9 mouse cellular contexts compared by ENCODE assay signal in the genomic region with DNA sequence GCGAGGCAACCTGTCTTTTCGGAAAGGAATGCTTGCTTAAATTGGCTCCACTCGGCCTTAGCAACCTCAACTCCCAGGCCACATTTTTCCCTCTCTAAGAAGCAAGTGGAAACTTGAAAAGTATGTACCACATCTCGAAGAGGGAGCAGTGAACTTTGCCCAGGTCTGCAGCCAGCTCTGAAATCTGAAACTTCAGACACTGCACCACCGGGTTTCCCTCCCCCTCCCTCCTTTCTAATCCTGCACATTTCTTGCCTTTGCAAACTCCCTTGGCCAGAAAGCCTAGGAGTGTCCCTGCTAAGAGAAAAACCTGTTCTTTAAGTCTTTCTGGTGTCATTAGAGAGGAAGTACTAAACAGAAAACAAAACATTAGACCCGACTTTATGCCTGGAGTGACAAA.
DNase-seq lines count a peak whose midpoint lies in the region; ATAC-seq and TF ChIP-seq lines count a peak whose summit lies in the region.
"Had no signal": no experiment of that assay in that cellular context is flagged by ENCODE, and none has a peak within 500 bp of the region (broad histone marks: within the 10 kb centered on the region; RNA-seq: fewer than 3 reads in every experiment).

No protein-coding gene starts in this region.

- WGBS in heart, embryonic 15.5 days, result 11% methylated on average over 6 of the region's 6 CpGs
- 6% methylated on average over 6 of the region's 6 CpGs for WGBS in kidney, embryonic 16.5 days

- intact Hi-C loops in heart, postnatal 25 days (cut with DNase I), result no loop called here

- no peak overlapping the region for H3K9ac ChIP-seq in heart, embryonic 15.5 days
- H3K9ac ChIP-seq in kidney, embryonic 16.5 days (replicated peaks; ENCODE audit: low read length), result peak overlapping the region; percentile 24; the same call in 1 of the 2 replicates

- no peak for DNase-seq in heart, postnatal 25 days (ENCODE audit: low spot score)
- DNase-seq in embryo, embryonic 9.5 days (ENCODE audit: extremely low spot score), result peak; percentile 75
- DNase-seq in thymus, postnatal 0 days (ENCODE audit: low spot score), result no peak
- DNase-seq in frontal cortex, postnatal 10 days (ENCODE audit: low spot score in 2 of 2), result no peak
- no peak for DNase-seq in frontal cortex, adult 2 months (ENCODE audit: extremely low spot score in 1 of 2, low spot score in 1 of 2)

- H3ac ChIP-seq in myocyte (ENCODE audit: control insufficient read depth, insufficient read length), result no peak overlapping the region

- peaks cover 9% of the 10 kb centered on the region; the same call in 1 of the 2 replicates for H3K4me1 ChIP-seq in heart, embryonic 15.5 days (replicated peaks)
- H3K4me1 ChIP-seq in kidney, embryonic 16.5 days (ENCODE audit: insufficient read depth, low read length), result peaks cover 25% of the 10 kb centered on the region

- TF ChIP-seq POLR2A in myocyte (IDR thresholded peaks at IDR 0.05; ENCODE audit: insufficient read length, low read depth), result no peak

- ATAC-seq in heart, embryonic 15.5 days (replicated peaks; ENCODE audit: insufficient number of reproducible peaks, insufficient read depth, low FRiP score, low read depth), result no peak
- ATAC-seq in kidney, embryonic 16.5 days (ENCODE audit: low FRiP score, low TSS enrichment), result peak; percentile 92

- no peaks in the 10 kb centered on the region for H3K27me3 ChIP-seq in heart, embryonic 15.5 days
- no peaks in the 10 kb centered on the region for H3K27me3 ChIP-seq in kidney, embryonic 16.5 days (ENCODE audit: insufficient read depth, low read length)
- H3K27me3 ChIP-seq in myocyte (ENCODE audit: control insufficient read depth, insufficient read depth, insufficient read length), result no peaks in the 10 kb centered on the region

- H3K4me2 ChIP-seq in heart, embryonic 15.5 days, result peak overlapping the region; percentile 9; the same call in 1 of the 2 replicates
- peak overlapping the region; percentile 36 for H3K4me2 ChIP-seq in kidney, embryonic 16.5 days (replicated peaks; ENCODE audit: low read depth, low read length)
- peak overlapping the region; percentile 36 for H3K4me2 ChIP-seq in myocyte (ENCODE audit: low read depth)

- no peaks in the 10 kb centered on the region for H3K79me2 ChIP-seq in myocyte (ENCODE audit: control insufficient read depth, insufficient read depth)

- no peak overlapping the region for H3K27ac ChIP-seq in heart, embryonic 15.5 days
- H3K27ac ChIP-seq in kidney, embryonic 16.5 days (ENCODE audit: low read length), result peak overlapping the region; percentile 93
- H3K27ac ChIP-seq: heart, adult 2 months had no signal

- no peaks in the 10 kb centered on the region for H3K9me3 ChIP-seq in heart, embryonic 15.5 days (replicated peaks)
- H3K9me3 ChIP-seq in kidney, embryonic 16.5 days (ENCODE audit: low read length), result no peaks in the 10 kb centered on the region

- no peak overlapping the region for H3K4me3 ChIP-seq in heart, embryonic 15.5 days
- H3K4me3 ChIP-seq in kidney, embryonic 16.5 days (ENCODE audit: low read length), result peak overlapping the region; percentile 0; the same call in 1 of the 2 replicates
- no peak overlapping the region for H3K4me3 ChIP-seq in myocyte
- H3K4me3 ChIP-seq: heart, adult 2 months had no signal

- no peaks in the 10 kb centered on the region for H3K36me3 ChIP-seq in heart, embryonic 15.5 days
- H3K36me3 ChIP-seq in kidney, embryonic 16.5 days (ENCODE audit: insufficient read depth, low read length), result no peaks in the 10 kb centered on the region
- no peaks in the 10 kb centered on the region for H3K36me3 ChIP-seq in myocyte (ENCODE audit: control insufficient read depth, insufficient read depth)

TF ChIP-seq in myocyte, 11 proteins besides CTCF, POLR2A, EP300 and RAD21:
- no peak for TF ChIP-seq USF1 (IDR thresholded peaks at IDR 0.05; ENCODE audit: low read depth)
- no peak for TF ChIP-seq MYOG (IDR thresholded peaks at IDR 0.05; ENCODE audit: control insufficient read depth in 1 of 3, insufficient read depth in 1 of 3, insufficient read length in 2 of 3, low read depth in 2 of 3)
- no peak for TF ChIP-seq TCF12 (IDR thresholded peaks at IDR 0.05; ENCODE audit: insufficient read depth, poor library complexity, severe bottlenecking)
- TF ChIP-seq SRF (IDR thresholded peaks at IDR 0.05; ENCODE audit: control insufficient read depth, insufficient read length, low read depth), result no peak
- TF ChIP-seq POLR2AphosphoS2 (IDR thresholded peaks at IDR 0.05; ENCODE audit: insufficient read length, low read depth), result no peak
- no peak for TF ChIP-seq E2F4 (IDR thresholded peaks at IDR 0.05; ENCODE audit: insufficient read depth)
